Mouse (Mus musculus) mesoderm, embryonic 11.5 days (tissue): ENCODE measurements around the gene Pnpla2.

Experiments
- DNase-seq: peaks from one replicate; pipeline ENCODE4 v3.0.0-alpha.2; 2012; ENCODE audit warnings: low read depth, low spot score

The Pnpla2 gene

GRCm38 (mm10) chr7:141431434-141432185 is 23.4 kb upstream of the Pnpla2 start:
- no peak for DNase-seq

GRCm38 (mm10) chr7:141432186-141432611 is 22.8 kb upstream of the Pnpla2 start:
- no peak for DNase-seq

- DNase-seq, result no peak
These were observed 22.1 kb upstream of the Pnpla2 start for GRCm38 (mm10) chr7:141432741-141433516.

GRCm38 (mm10) chr7:141433517-141434400 is 21.2 kb upstream of the Pnpla2 start:
- DNase-seq, result no peak

- DNase-seq, result no peak
These were observed 20.5 kb upstream of the Pnpla2 start for GRCm38 (mm10) chr7:141434464-141434863.

- no peak for DNase-seq
These were observed 19.7 kb upstream of the Pnpla2 start for GRCm38 (mm10) chr7:141435129-141435855.

GRCm38 (mm10) chr7:141435856-141436522 is 19.0 kb upstream of the Pnpla2 start:
- DNase-seq, result no peak

- no peak for DNase-seq
These were observed 18.5 kb upstream of the Pnpla2 start for GRCm38 (mm10) chr7:141436523-141436892.

GRCm38 (mm10) chr7:141437178-141438120 is 17.5 kb upstream of the Pnpla2 start, which contains the start of gene Slc25a22:
Gene Slc25a22 (minus strand): TSS chr7:141437892.
- peak; percentile 84 for DNase-seq

GRCm38 (mm10) chr7:141438201-141438968 is 16.6 kb upstream of the Pnpla2 start:
- no peak for DNase-seq

- DNase-seq, result no peak
These were observed 15.8 kb upstream of the Pnpla2 start for GRCm38 (mm10) chr7:141439140-141439679.

GRCm38 (mm10) chr7:141439811-141440210 is 15.2 kb upstream of the Pnpla2 start:
- DNase-seq, result no peak

- peak; percentile 63 for DNase-seq
These were observed 14.4 kb upstream of the Pnpla2 start for GRCm38 (mm10) chr7:141440613-141441012.

- no peak for DNase-seq
These were observed 13.5 kb upstream of the Pnpla2 start for GRCm38 (mm10) chr7:141441460-141441859.

GRCm38 (mm10) chr7:141442199-141442598 is 12.8 kb upstream of the Pnpla2 start:
- DNase-seq, result no peak

- peak; percentile 59 for DNase-seq
These were observed 11.7 kb upstream of the Pnpla2 start for GRCm38 (mm10) chr7:141443081-141443821.

GRCm38 (mm10) chr7:141443828-141444237 is 11.2 kb upstream of the Pnpla2 start, which contains the start of gene Pidd1:
Gene Pidd1 (minus strand): TSS chr7:141444025.
- DNase-seq, result peak; percentile 76
